Mouse (Mus musculus) erythroblast, embryonic 14.5 days (primary cell): ENCODE results near the gene Adm2.

Experiments
- GATA1 ChIP-seq: IDR thresholded peaks from 2 replicates; pipeline ENCODE4 v1.6.1; 2012; ENCODE audit warnings: low read length, inconsistent platforms, mixed read lengths
- TAL1 ChIP-seq: IDR thresholded peaks from 3 replicates; pipeline ENCODE4 v1.6.1; 2012; ENCODE audit warnings: low read length, inconsistent platforms, mixed read lengths

DNA sequence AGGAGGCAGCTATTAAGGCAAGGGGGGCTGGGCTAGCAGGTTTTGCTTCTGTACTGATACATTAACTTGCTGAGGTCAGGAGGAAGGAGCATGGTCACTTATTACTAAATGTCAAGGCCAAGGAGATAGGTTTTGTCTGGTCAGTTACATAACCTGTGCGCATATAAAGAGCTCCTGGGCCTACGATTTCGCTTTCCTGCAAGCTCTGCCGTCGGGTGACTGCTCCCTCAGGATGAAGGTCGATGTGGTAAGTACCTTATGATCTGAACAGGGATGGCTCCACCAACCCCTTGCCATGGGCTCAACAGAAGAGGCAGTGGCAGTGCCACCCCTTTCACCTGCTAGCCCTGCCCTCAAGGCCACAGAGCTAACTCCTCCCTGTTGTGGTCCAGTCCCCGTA lies 11.8 kb downstream of the Adm2 start, which contains the start of gene Miox:
- TF ChIP-seq GATA1 (no peak), TAL1 (no peak)
